Mouse (Mus musculus) common myeloid progenitor, adult 5-6 weeks (primary cell): ENCODE data around the gene Srbd1. TPM values are rescaled to one million over a fixed set of nuclear protein-coding genes. Genes with fewer than 3 reads are reported as not detected.

Experiments
- ATAC-seq: replicated peaks from 2 replicates; pipeline ENCODE4 v1.8.0; 2016; ENCODE audit warnings: low read depth, mild to moderate bottlenecking, moderate TSS enrichment, inconsistent platforms; ENCODE audit not compliant: poor library complexity, severe bottlenecking
- total RNA-seq: library from RNA; stranded (forward); fragments of 200-1000, 187-1606 nt; gene quantifications from 2 replicates; pipeline ENCODE4 v1.2.3, GENCODE M21; 2017

Srbd1 gene
- total RNA-seq, 1 experiment from 2014 or later, result 35.6 TPM

DNA sequence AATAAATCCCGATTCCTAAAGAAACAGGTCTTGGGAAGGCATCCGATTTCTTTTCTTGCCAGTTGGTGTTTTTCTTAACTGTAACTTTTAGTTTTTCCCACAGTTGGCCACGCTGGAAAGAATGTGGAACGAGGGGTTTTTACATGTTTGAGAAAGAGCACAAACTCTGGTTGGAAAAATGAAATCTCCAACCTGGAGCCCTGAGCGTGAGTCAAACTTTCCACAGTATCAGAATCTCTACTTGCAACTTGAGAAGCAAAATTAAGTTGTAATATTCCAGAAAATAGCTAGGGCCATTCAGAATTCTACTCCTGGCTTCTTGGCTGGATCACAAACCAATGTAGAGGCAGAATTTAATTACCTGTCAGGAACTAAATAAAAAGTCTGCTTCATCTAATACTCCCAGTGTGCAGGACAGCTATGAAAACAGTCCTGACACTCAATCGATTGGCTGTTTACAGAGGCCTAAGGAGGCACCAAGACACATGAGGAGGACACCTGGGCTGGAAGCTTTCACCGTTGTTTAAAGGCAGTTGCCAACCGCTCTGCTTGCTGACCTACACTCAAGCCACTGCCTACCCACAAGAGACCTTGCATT lies 203.7 kb downstream of the Srbd1 start:
- ATAC-seq, result no peak

DNA sequence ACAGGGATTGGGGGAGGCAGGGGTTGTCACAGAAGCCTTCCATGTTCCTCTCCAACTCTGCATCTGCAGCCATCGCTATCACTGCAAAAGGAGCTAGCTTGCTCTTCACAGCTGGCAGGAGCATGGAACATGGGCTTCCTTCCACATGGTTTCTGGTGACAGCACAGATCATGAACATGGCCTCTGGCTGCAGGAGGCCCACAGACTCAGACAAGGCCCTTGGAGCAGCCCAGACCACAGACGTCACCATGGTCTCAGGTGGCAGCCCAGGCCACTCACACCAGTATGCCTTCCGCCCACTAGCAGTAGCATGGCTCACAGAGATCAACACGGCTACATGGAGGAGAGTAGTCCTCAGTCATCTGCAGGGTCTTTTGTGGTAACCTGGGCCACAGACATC lies 207.8 kb downstream of the Srbd1 start:
- no peak for ATAC-seq

DNA sequence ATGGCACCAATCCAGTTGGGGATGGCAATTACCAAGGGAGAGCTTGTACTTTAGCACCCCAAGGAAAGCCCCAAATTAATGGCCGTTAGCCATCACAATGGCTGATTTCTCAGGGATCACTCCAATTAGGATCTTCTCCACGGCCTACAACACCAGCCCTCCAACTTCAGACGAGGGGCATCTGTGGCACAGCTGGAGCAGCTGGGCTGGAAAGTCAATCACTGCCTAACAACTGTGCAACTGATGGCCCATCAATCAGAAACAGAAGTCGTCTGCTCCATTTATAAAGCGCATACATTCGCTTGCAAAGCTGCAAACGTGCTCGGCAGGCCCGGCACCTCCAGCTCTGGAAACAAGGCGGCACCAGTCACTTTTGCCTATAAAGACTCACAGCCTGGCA lies 209.7 kb downstream of the Srbd1 start:
- ATAC-seq, result no peak

Other genes starting within 250 kb of the Srbd1 start
- 6.4 and 9.7 TPM in 2 replicates for gene Prkce, start 22.6 kb upstream of the Srbd1 start, total RNA-seq